Mouse (Mus musculus) stomach, postnatal 0 days (tissue): ENCODE data around the gene Pla2g4b.

ENCODE experiments used
- CTCF ChIP-seq: IDR thresholded peaks from 2 replicates; pipeline ENCODE4 v1.5.1; 2016; ENCODE audit warnings: antibody characterized with exemption, low read depth, mild to moderate bottlenecking, moderate library complexity
- EP300 ChIP-seq: optimal IDR thresholded peaks from 2 replicates; pipeline ENCODE3; 2016; ENCODE audit warnings: antibody characterized with exemption

- TF ChIP-seq EP300 (no peak), CTCF (no peak)
These were observed 25.6 kb downstream of the Pla2g4b start for GRCm38 (mm10) chr2:120058818-120059217.
